Mouse (Mus musculus): ENCODE results near the gene Jmjd7. TPM values are rescaled to one million over a fixed set of nuclear protein-coding genes. Genes with fewer than 3 reads are reported as not detected.

The Jmjd7 gene
- polyA plus RNA-seq, 1 experiment from 2014 or later: 23.5 TPM

GRCm38 (mm10) chr2:119995391-119996281 is 31.6 kb upstream of the Jmjd7 start:
- Histone ChIP-seq H3K9ac (no peak overlapping the region), H3K36me3 (peaks cover 24% of the 10 kb centered on the region; the same call in 1 of the 2 replicates), H3K27me3 (no peaks in the 10 kb centered on the region), H3K9me3 (no peaks in the 10 kb centered on the region), H3K27ac (peak overlapping the region; percentile 71), H3K4me2 (no peak overlapping the region), H3K4me3 (no peak overlapping the region), H3K4me1 (replicated peaks) (0 out of 2 replicates have a peak, but pooled peaks cover 3% of the 10 kb centered on the region)
- 63% methylated on average over 9 of the region's 9 CpGs for WGBS
- ATAC-seq (ENCODE audit: low FRiP score): no peak

- no peak for ATAC-seq (ENCODE audit: low FRiP score)
- 0 out of 2 replicates have a peak, but pooled peaks cover 3% of the 10 kb centered on the region for H3K4me1 ChIP-seq (replicated peaks)
- no peaks in the 10 kb centered on the region for H3K27me3 ChIP-seq
- H3K9me3 ChIP-seq: no peaks in the 10 kb centered on the region
- no peak overlapping the region for H3K4me2 ChIP-seq
- 77% methylated on average over 4 of the region's 4 CpGs for WGBS
- no peak overlapping the region for H3K4me3 ChIP-seq
- no peak overlapping the region for H3K9ac ChIP-seq
- H3K36me3 ChIP-seq: peaks cover 27% of the 10 kb centered on the region; the same call in 1 of the 2 replicates
- H3K27ac ChIP-seq: no peak overlapping the region
Measured at GRCm38 (mm10) chr2:119997354-119997753, 29.9 kb upstream of the Jmjd7 start.

GRCm38 (mm10) chr2:119999731-120000130 is 27.6 kb upstream of the Jmjd7 start:
- no peaks in the 10 kb centered on the region for H3K27me3 ChIP-seq
- H3K9me3 ChIP-seq: no peaks in the 10 kb centered on the region
- 0 out of 2 replicates have a peak, but pooled peaks cover 3% of the 10 kb centered on the region for H3K4me1 ChIP-seq (replicated peaks)
- H3K9ac ChIP-seq: no peak overlapping the region
- no peak overlapping the region for H3K4me3 ChIP-seq
- 92% methylated on average over 2 of the region's 2 CpGs for WGBS
- no peak overlapping the region for H3K4me2 ChIP-seq
- H3K36me3 ChIP-seq: peaks cover 32% of the 10 kb centered on the region
- H3K27ac ChIP-seq: no peak overlapping the region
- no peak for ATAC-seq (ENCODE audit: low FRiP score)

- Histone ChIP-seq H3K4me1 (replicated peaks) (no peaks in the 10 kb centered on the region), H3K27me3 (no peaks in the 10 kb centered on the region), H3K27ac (0 out of 2 replicates have a peak overlapping the region, but pooled peaks have one; percentile 30), H3K9me3 (no peaks in the 10 kb centered on the region), H3K9ac (no peak overlapping the region), H3K4me2 (no peak overlapping the region), H3K4me3 (no peak overlapping the region), H3K36me3 (peaks cover 36% of the 10 kb centered on the region)
- WGBS: 82% methylated on average over 3 of the region's 3 CpGs
- ATAC-seq (ENCODE audit: low FRiP score): no peak
Measured at GRCm38 (mm10) chr2:120000882-120001584, 26.2 kb upstream of the Jmjd7 start.

- H3K36me3 ChIP-seq: peaks cover 36% of the 10 kb centered on the region
- H3K9ac ChIP-seq: no peak overlapping the region
- no peaks in the 10 kb centered on the region for H3K9me3 ChIP-seq
- WGBS: 75% methylated on average over 4 of the region's 4 CpGs
- H3K27me3 ChIP-seq: no peaks in the 10 kb centered on the region
- no peak overlapping the region for H3K4me2 ChIP-seq
- H3K4me3 ChIP-seq: no peak overlapping the region
- H3K4me1 ChIP-seq (replicated peaks): no peaks in the 10 kb centered on the region
- no peak overlapping the region for H3K27ac ChIP-seq
- ATAC-seq (ENCODE audit: low FRiP score): no peak
Measured at GRCm38 (mm10) chr2:120001956-120002355, 25.3 kb upstream of the Jmjd7 start.

- H3K36me3 ChIP-seq: peaks cover 21% of the 10 kb centered on the region
- no peak overlapping the region for H3K9ac ChIP-seq
- ATAC-seq (ENCODE audit: low FRiP score): no peak
- H3K27me3 ChIP-seq: no peaks in the 10 kb centered on the region
- WGBS: 84% methylated on average over 2 of the region's 2 CpGs
- H3K9me3 ChIP-seq: no peaks in the 10 kb centered on the region
- H3K4me1 ChIP-seq (replicated peaks): no peaks in the 10 kb centered on the region
- no peak overlapping the region for H3K4me2 ChIP-seq
- H3K27ac ChIP-seq: no peak overlapping the region
- no peak overlapping the region for H3K4me3 ChIP-seq
Measured at GRCm38 (mm10) chr2:120003970-120004369, 23.3 kb upstream of the Jmjd7 start.

GRCm38 (mm10) chr2:120006696-120007095 is 20.6 kb upstream of the Jmjd7 start:
- no peak overlapping the region for H3K4me3 ChIP-seq
- H3K27ac ChIP-seq: no peak overlapping the region
- H3K36me3 ChIP-seq: peaks cover 16% of the 10 kb centered on the region
- H3K4me1 ChIP-seq (replicated peaks): no peaks in the 10 kb centered on the region
- no peak for ATAC-seq (ENCODE audit: low FRiP score)
- no peaks in the 10 kb centered on the region for H3K27me3 ChIP-seq
- no peaks in the 10 kb centered on the region for H3K9me3 ChIP-seq
- no peak overlapping the region for H3K4me2 ChIP-seq
- no peak overlapping the region for H3K9ac ChIP-seq
- 94% methylated on average over 7 of the region's 7 CpGs for WGBS

- peaks cover 18% of the 10 kb centered on the region for H3K36me3 ChIP-seq
- no peak overlapping the region for H3K4me2 ChIP-seq
- 81% methylated on average over 4 of the region's 4 CpGs for WGBS
- no peak overlapping the region for H3K27ac ChIP-seq
- H3K9ac ChIP-seq: no peak overlapping the region
- H3K27me3 ChIP-seq: no peaks in the 10 kb centered on the region
- no peak for ATAC-seq (ENCODE audit: low FRiP score)
- H3K4me3 ChIP-seq: no peak overlapping the region
- no peaks in the 10 kb centered on the region for H3K4me1 ChIP-seq (replicated peaks)
- no peaks in the 10 kb centered on the region for H3K9me3 ChIP-seq
Measured at GRCm38 (mm10) chr2:120007680-120008210, 19.5 kb upstream of the Jmjd7 start.

GRCm38 (mm10) chr2:120008672-120009071 is 18.6 kb upstream of the Jmjd7 start:
- no peak for ATAC-seq (ENCODE audit: low FRiP score)
- WGBS: 71% methylated on average over 4 of the region's 4 CpGs
- Histone ChIP-seq H3K9me3 (no peaks in the 10 kb centered on the region), H3K4me1 (replicated peaks) (no peaks in the 10 kb centered on the region), H3K4me3 (no peak overlapping the region), H3K4me2 (no peak overlapping the region), H3K27ac (no peak overlapping the region), H3K36me3 (peaks cover 27% of the 10 kb centered on the region), H3K9ac (no peak overlapping the region), H3K27me3 (no peaks in the 10 kb centered on the region)

GRCm38 (mm10) chr2:120011462-120012200 is 15.7 kb upstream of the Jmjd7 start:
- Histone ChIP-seq H3K36me3 (peaks cover 44% of the 10 kb centered on the region), H3K4me3 (no peak overlapping the region), H3K4me1 (replicated peaks) (no peaks in the 10 kb centered on the region), H3K9me3 (no peaks in the 10 kb centered on the region), H3K4me2 (no peak overlapping the region), H3K27me3 (no peaks in the 10 kb centered on the region), H3K9ac (no peak overlapping the region), H3K27ac (no peak overlapping the region)
- no peak for ATAC-seq (ENCODE audit: low FRiP score)
- WGBS: 73% methylated on average over 8 of the region's 8 CpGs

GRCm38 (mm10) chr2:120012924-120013323 is 14.4 kb upstream of the Jmjd7 start:
- Histone ChIP-seq H3K27ac (no peak overlapping the region), H3K9ac (no peak overlapping the region), H3K4me2 (no peak overlapping the region), H3K4me1 (replicated peaks) (no peaks in the 10 kb centered on the region), H3K4me3 (no peak overlapping the region), H3K27me3 (no peaks in the 10 kb centered on the region), H3K9me3 (no peaks in the 10 kb centered on the region), H3K36me3 (peaks cover 56% of the 10 kb centered on the region)
- no peak for ATAC-seq (ENCODE audit: low FRiP score)
- WGBS: 92% methylated on average over 13 of the region's 13 CpGs

Measured in hindbrain, embryonic 13.5 days (tissue).